Mouse (Mus musculus): ENCODE data around the gene Mapt. TPM values are rescaled to one million over a fixed set of nuclear protein-coding genes. Genes with fewer than 3 reads are reported as not detected.

Gene Mapt
- polyA plus RNA-seq, 1 experiment from 2014 or later = 5.5 TPM

GRCm38 (mm10) chr11:104264683-104265082, 33.5 kb downstream of the Mapt start:
- Histone ChIP-seq H3K9me3 (no peaks in the 10 kb centered on the region), H3K36me3 (no peaks in the 10 kb centered on the region), H3K27me3 (no peaks in the 10 kb centered on the region), H3K4me1 (peaks cover 4% of the 10 kb centered on the region; the same call in 1 of the 2 replicates), H3K9ac (no peak overlapping the region), H3K4me3 (no peak overlapping the region), H3K4me2 (no peak overlapping the region), H3K27ac (no peak overlapping the region)
- WGBS = 80% methylated on average over 6 of the region's 6 CpGs
- no peak for ATAC-seq (ENCODE audit: insufficient number of reproducible peaks, low FRiP score, low TSS enrichment, low read depth)

DNA sequence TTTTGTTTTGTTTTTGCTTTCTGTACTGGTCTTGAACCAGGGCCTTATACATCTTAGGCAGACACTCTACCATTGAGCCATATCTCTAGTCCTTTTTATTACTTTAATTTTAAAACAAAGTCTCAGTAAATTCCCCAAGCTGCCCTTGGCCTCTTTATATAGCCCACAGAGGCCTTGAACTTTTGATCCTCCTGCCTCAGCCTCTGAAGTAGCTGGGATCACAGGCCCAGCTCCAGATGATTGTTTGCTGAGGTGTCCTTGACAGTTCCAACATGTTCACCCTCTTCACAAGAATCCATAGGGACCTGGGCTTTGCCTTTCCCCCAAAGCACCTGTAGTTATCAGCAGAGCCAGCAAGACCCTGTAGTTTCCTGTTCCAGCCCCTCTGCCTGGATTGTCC, 34.5 kb downstream of the Mapt start:
- Histone ChIP-seq H3K4me3 (no peak overlapping the region), H3K4me2 (no peak overlapping the region), H3K4me1 (peaks cover 4% of the 10 kb centered on the region; the same call in 1 of the 2 replicates), H3K9ac (no peak overlapping the region), H3K36me3 (no peaks in the 10 kb centered on the region), H3K9me3 (no peaks in the 10 kb centered on the region), H3K27me3 (no peaks in the 10 kb centered on the region), H3K27ac (no peak overlapping the region)
- ATAC-seq (ENCODE audit: insufficient number of reproducible peaks, low FRiP score, low TSS enrichment, low read depth) = no peak

- Histone ChIP-seq H3K27me3 (no peaks in the 10 kb centered on the region), H3K9ac (no peak overlapping the region), H3K4me1 (peaks cover 6% of the 10 kb centered on the region; the same call in 1 of the 2 replicates), H3K4me2 (no peak overlapping the region), H3K36me3 (no peaks in the 10 kb centered on the region), H3K9me3 (no peaks in the 10 kb centered on the region), H3K27ac (no peak overlapping the region), H3K4me3 (no peak overlapping the region)
- WGBS = 81% methylated on average over 11 of the region's 11 CpGs
- ATAC-seq (ENCODE audit: insufficient number of reproducible peaks, low FRiP score, low TSS enrichment, low read depth) = no peak
Observed at GRCm38 (mm10) chr11:104267380-104267779, 36.2 kb downstream of the Mapt start.

GRCm38 (mm10) chr11:104269385-104269822, 38.2 kb downstream of the Mapt start:
- no peak overlapping the region for H3K27ac ChIP-seq
- H3K9me3 ChIP-seq = no peaks in the 10 kb centered on the region
- WGBS = 43% methylated on average over 9 of the region's 9 CpGs
- H3K4me3 ChIP-seq = no peak overlapping the region
- no peaks in the 10 kb centered on the region for H3K36me3 ChIP-seq
- ATAC-seq (ENCODE audit: insufficient number of reproducible peaks, low FRiP score, low TSS enrichment, low read depth) = no peak
- H3K4me2 ChIP-seq = no peak overlapping the region
- H3K4me1 ChIP-seq = peaks cover 7% of the 10 kb centered on the region; the same call in 1 of the 2 replicates
- H3K27me3 ChIP-seq = no peaks in the 10 kb centered on the region
- H3K9ac ChIP-seq = no peak overlapping the region

DNA sequence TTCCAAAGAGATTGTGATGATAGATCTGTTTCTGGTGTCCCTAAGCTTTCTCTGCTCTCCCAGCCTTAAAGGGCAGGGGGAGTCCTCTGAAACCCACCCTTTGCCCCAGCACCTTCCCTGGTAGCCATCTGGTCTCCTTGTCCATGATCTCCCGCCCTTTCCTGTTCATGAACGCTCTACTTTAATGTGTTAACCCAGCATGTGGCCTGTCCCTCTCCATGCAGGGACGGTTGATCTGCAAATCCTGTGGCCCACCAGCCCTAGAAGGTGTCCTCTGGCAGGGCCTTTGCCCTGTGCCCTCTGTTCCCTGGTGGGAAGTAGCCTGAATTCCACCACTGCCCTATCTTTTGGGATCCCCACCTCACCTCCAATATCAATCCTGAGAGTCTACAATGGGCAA, 39.3 kb downstream of the Mapt start:
- Histone ChIP-seq H3K27ac (no peak overlapping the region), H3K27me3 (no peaks in the 10 kb centered on the region), H3K4me1 (peaks cover 7% of the 10 kb centered on the region; the same call in 1 of the 2 replicates), H3K9me3 (no peaks in the 10 kb centered on the region), H3K4me2 (no peak overlapping the region), H3K36me3 (no peaks in the 10 kb centered on the region), H3K4me3 (no peak overlapping the region), H3K9ac (no peak overlapping the region)
- 71% methylated on average over 3 of the region's 3 CpGs for WGBS
- no peak for ATAC-seq (ENCODE audit: insufficient number of reproducible peaks, low FRiP score, low TSS enrichment, low read depth)

GRCm38 (mm10) chr11:104270876-104271275, 39.7 kb downstream of the Mapt start:
- no peak overlapping the region for H3K27ac ChIP-seq
- H3K9me3 ChIP-seq = no peaks in the 10 kb centered on the region
- H3K4me1 ChIP-seq = peaks cover 7% of the 10 kb centered on the region; the same call in 1 of the 2 replicates
- H3K9ac ChIP-seq = no peak overlapping the region
- no peak for ATAC-seq (ENCODE audit: insufficient number of reproducible peaks, low FRiP score, low TSS enrichment, low read depth)
- no peak overlapping the region for H3K4me2 ChIP-seq
- no peak overlapping the region for H3K4me3 ChIP-seq
- no peaks in the 10 kb centered on the region for H3K27me3 ChIP-seq
- no peaks in the 10 kb centered on the region for H3K36me3 ChIP-seq
- WGBS = 73% methylated on average over 4 of the region's 4 CpGs

DNA sequence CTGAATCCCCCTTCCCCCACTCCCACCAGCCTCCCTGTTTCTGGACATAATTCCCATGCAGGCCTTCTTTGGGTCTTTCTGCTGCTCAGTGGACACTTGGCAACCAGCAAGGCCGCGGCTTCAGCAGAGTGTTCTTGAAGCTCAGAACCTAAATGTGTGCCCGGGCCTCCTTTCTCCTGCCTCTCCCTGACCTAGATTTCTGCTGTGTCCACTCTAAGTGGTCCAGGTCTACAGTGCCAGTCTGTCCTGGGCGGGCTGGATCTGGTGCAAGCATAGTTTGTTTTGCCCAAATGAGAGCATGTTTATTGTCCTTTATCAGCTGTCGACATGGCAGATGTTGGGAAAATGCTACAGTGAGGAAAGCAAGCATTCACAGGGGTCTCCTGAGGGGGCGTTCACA, 40.7 kb downstream of the Mapt start:
- Histone ChIP-seq H3K9me3 (no peaks in the 10 kb centered on the region), H3K27me3 (no peaks in the 10 kb centered on the region), H3K27ac (no peak overlapping the region), H3K4me3 (no peak overlapping the region), H3K36me3 (no peaks in the 10 kb centered on the region), H3K4me1 (peaks cover 7% of the 10 kb centered on the region; the same call in 1 of the 2 replicates), H3K9ac (no peak overlapping the region), H3K4me2 (no peak overlapping the region)
- no peak for ATAC-seq (ENCODE audit: insufficient number of reproducible peaks, low FRiP score, low TSS enrichment, low read depth)
- WGBS = 76% methylated on average over 6 of the region's 6 CpGs

GRCm38 (mm10) chr11:104272352-104272751, 41.2 kb downstream of the Mapt start:
- peaks cover 7% of the 10 kb centered on the region; the same call in 1 of the 2 replicates for H3K4me1 ChIP-seq
- H3K9me3 ChIP-seq = no peaks in the 10 kb centered on the region
- H3K4me2 ChIP-seq = no peak overlapping the region
- H3K27ac ChIP-seq = no peak overlapping the region
- no peak overlapping the region for H3K9ac ChIP-seq
- H3K36me3 ChIP-seq = no peaks in the 10 kb centered on the region
- 71% methylated on average over 8 of the region's 8 CpGs for WGBS
- no peak overlapping the region for H3K4me3 ChIP-seq
- no peaks in the 10 kb centered on the region for H3K27me3 ChIP-seq
- no peak for ATAC-seq (ENCODE audit: insufficient number of reproducible peaks, low FRiP score, low TSS enrichment, low read depth)

DNA sequence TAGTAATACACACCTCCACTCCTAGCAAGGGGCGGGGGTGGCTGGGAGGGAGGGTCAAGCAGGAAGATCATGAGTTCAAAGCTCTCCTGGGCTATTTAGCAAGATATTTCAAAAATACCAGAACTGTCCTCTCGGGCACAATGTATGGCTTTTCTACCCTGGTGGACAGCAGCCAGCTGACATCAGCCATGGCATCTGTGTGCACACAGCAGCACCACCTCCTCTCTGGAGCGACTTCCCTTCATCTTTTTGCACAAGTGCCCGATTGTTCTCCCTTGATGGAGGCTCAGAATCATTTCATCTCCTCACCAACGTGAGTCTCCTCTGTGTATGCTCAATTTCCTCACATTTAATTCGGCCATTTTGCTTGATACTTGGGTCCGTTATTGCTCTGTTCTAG, 44.6 kb downstream of the Mapt start:
- Histone ChIP-seq H3K4me1 (peaks cover 7% of the 10 kb centered on the region), H3K36me3 (no peaks in the 10 kb centered on the region), H3K9me3 (no peaks in the 10 kb centered on the region), H3K27ac (no peak overlapping the region), H3K4me2 (no peak overlapping the region), H3K27me3 (no peaks in the 10 kb centered on the region), H3K9ac (no peak overlapping the region), H3K4me3 (no peak overlapping the region)
- 85% methylated on average over 7 of the region's 7 CpGs for WGBS
- ATAC-seq (ENCODE audit: insufficient number of reproducible peaks, low FRiP score, low TSS enrichment, low read depth) = no peak

- no peak overlapping the region for H3K9ac ChIP-seq
- no peaks in the 10 kb centered on the region for H3K27me3 ChIP-seq
- no peaks in the 10 kb centered on the region for H3K9me3 ChIP-seq
- H3K4me3 ChIP-seq = no peak overlapping the region
- peaks cover 4% of the 10 kb centered on the region for H3K4me1 ChIP-seq
- H3K4me2 ChIP-seq = peak overlapping the region; percentile 28
- WGBS = 5% methylated on average over 20 of the region's 20 CpGs
- no peak for ATAC-seq (ENCODE audit: insufficient number of reproducible peaks, low FRiP score, low TSS enrichment, low read depth)
- no peaks in the 10 kb centered on the region for H3K36me3 ChIP-seq
- no peak overlapping the region for H3K27ac ChIP-seq
Observed at GRCm38 (mm10) chr11:104278222-104278621, 47.0 kb downstream of the Mapt start.

DNA sequence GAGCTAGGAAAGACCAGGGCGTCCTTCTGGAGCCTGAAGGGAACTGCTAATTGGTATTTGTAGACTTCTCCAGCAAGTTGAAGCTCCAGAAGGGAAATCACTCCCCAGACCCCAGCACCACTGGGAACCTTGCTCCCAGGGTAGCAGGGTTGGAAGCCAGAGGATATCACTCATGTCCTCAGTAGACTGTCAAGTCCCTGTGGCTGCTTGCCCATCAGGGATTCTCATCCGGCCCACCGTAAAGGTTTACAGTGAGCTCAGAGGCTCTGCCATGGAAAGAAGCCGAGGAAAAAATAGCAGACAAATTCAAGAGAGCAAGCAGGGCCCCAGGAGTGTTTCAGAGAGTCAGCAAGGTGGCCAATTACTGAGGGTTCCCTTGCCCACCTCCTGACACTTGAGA, 47.9 kb downstream of the Mapt start:
- no peak for ATAC-seq (ENCODE audit: insufficient number of reproducible peaks, low FRiP score, low TSS enrichment, low read depth)
- Histone ChIP-seq H3K4me1 (peaks cover 4% of the 10 kb centered on the region), H3K27ac (no peak overlapping the region), H3K9me3 (no peaks in the 10 kb centered on the region), H3K9ac (no peak overlapping the region), H3K27me3 (no peaks in the 10 kb centered on the region), H3K4me3 (no peak overlapping the region), H3K4me2 (no peak overlapping the region), H3K36me3 (no peaks in the 10 kb centered on the region)
- 53% methylated on average over 4 of the region's 4 CpGs for WGBS

GRCm38 (mm10) chr11:104279538-104279937, 48.3 kb downstream of the Mapt start:
- 55% methylated on average over 3 of the region's 3 CpGs for WGBS
- no peaks in the 10 kb centered on the region for H3K36me3 ChIP-seq

DNA sequence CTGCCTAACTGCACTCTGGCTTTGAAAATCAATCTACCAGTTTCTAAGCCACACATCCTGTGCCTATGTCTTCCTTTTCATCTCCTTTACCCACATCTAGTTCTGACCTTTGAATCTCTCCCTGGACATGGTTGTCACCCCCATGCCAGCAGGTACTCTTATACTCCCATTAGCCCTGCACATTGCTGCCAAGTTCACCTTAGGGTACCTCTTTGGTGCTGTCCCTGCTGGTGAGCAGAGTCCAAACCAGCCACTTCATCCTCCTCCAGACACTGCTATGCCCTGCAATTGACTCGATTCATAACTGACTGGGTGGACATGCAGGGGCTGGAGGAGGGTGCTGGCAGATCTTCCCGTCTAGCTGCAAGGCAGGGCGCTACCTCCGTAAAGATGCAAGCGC, 50.3 kb downstream of the Mapt start:
- H3K27ac ChIP-seq = no peak overlapping the region
- 76% methylated on average over 5 of the region's 5 CpGs for WGBS
- no peaks in the 10 kb centered on the region for H3K36me3 ChIP-seq
- no peak overlapping the region for H3K4me2 ChIP-seq
- no peak for ATAC-seq (ENCODE audit: insufficient number of reproducible peaks, low FRiP score, low TSS enrichment, low read depth)
- no peaks in the 10 kb centered on the region for H3K9me3 ChIP-seq
- H3K9ac ChIP-seq = no peak overlapping the region
- H3K4me1 ChIP-seq = peaks cover 4% of the 10 kb centered on the region
- H3K4me3 ChIP-seq = no peak overlapping the region
- no peaks in the 10 kb centered on the region for H3K27me3 ChIP-seq

More at GRCm38 (mm10) chr11:104279538-104279937, 48.3 kb downstream of the Mapt start:
- no peak overlapping the region for H3K9ac ChIP-seq
- peaks cover 4% of the 10 kb centered on the region for H3K4me1 ChIP-seq
- H3K4me2 ChIP-seq = no peak overlapping the region
- ATAC-seq (ENCODE audit: insufficient number of reproducible peaks, low FRiP score, low TSS enrichment, low read depth) = no peak
- no peak overlapping the region for H3K27ac ChIP-seq
- no peaks in the 10 kb centered on the region for H3K27me3 ChIP-seq
- H3K4me3 ChIP-seq = no peak overlapping the region
- H3K9me3 ChIP-seq = no peaks in the 10 kb centered on the region
